In genomic region chr11:69913554-69914371, GRCm38 (mm10) we compare ENCODE assay signal across 8 mouse cellular contexts. TPM values are rescaled to one million over a fixed set of nuclear protein-coding genes. Genes with fewer than 3 reads are reported as not detected.
DNase-seq lines count a peak whose midpoint lies in the region; ATAC-seq and TF ChIP-seq lines count a peak whose summit lies in the region.

TSS of gene Gps2 (plus strand) at chr11:69913888.

- peak; percentile 87 for ATAC-seq in forebrain, embryonic 12.5 days (ENCODE audit: low FRiP score)
- ATAC-seq in heart, embryonic 16.5 days (replicated peaks; ENCODE audit: extremely low read depth, insufficient read depth, low FRiP score), result peak; percentile 88
- peak; percentile 75 for ATAC-seq in liver, embryonic 14.5 days (ENCODE audit: insufficient read depth)
- peak; percentile 90 for ATAC-seq in neural tube, embryonic 11.5 days (ENCODE audit: insufficient read depth, low FRiP score, low TSS enrichment)
- peak; percentile 90 for ATAC-seq in stomach, embryonic 16.5 days (ENCODE audit: insufficient read depth, low FRiP score)

- H3K4me1 ChIP-seq in ES-Bruce4 (ENCODE audit: control insufficient read depth, insufficient read depth, low read length), result no peaks in the 10 kb centered on the region
- H3K4me1 ChIP-seq in forebrain, embryonic 12.5 days, result peaks cover 34% of the 10 kb centered on the region
- peaks cover 32% of the 10 kb centered on the region for H3K4me1 ChIP-seq in heart, embryonic 16.5 days (ENCODE audit: control insufficient read depth, insufficient read depth, low read length)
- peaks cover 30 to 44% of the 10 kb centered on the region in 2 experiments for H3K4me1 ChIP-seq in liver, embryonic 14.5 days (replicated peaks; ENCODE audit: control insufficient read depth in 2 of 2, insufficient read depth in 2 of 2, low read length in 1 of 2)
- peaks cover 20% of the 10 kb centered on the region for H3K4me1 ChIP-seq in neural tube, embryonic 11.5 days (ENCODE audit: control insufficient read depth, insufficient read depth, low read length)
- H3K4me1 ChIP-seq in stomach, embryonic 16.5 days (ENCODE audit: control insufficient read depth, insufficient read depth, low read length), result peaks cover 28% of the 10 kb centered on the region

- WGBS in forebrain, embryonic 12.5 days, result 1% methylated on average over 61 of the region's 61 CpGs
- WGBS in heart, embryonic 16.5 days, result 2% methylated on average over 61 of the region's 61 CpGs
- WGBS in liver, embryonic 14.5 days (ENCODE audit: insufficient replicate concordance), result 1% methylated on average over 61 of the region's 61 CpGs
- 2% methylated on average over 61 of the region's 61 CpGs for WGBS in neural tube, embryonic 11.5 days
- WGBS in stomach, embryonic 16.5 days, result 2% methylated on average over 61 of the region's 61 CpGs

- H3K4me3 ChIP-seq in ES-Bruce4 (ENCODE audit: low read depth, low read length), result peak within 1 kb of the TSS; percentile 83
- H3K4me3 ChIP-seq in forebrain, embryonic 12.5 days (replicated peaks), result peak within 1 kb of the TSS; percentile 89
- peak within 1 kb of the TSS; percentile 97 for H3K4me3 ChIP-seq in heart, embryonic 16.5 days (ENCODE audit: low read length)
- peak within 1 kb of the TSS; percentile 82 to 90 for H3K4me3 ChIP-seq in liver, embryonic 14.5 days (ENCODE audit: insufficient read depth in 1 of 2, low read depth in 2 of 2, low read length in 2 of 2)
- H3K4me3 ChIP-seq in neural tube, embryonic 11.5 days (ENCODE audit: low read depth, low read length), result peak within 1 kb of the TSS; percentile 85
- peak within 1 kb of the TSS; percentile 95 for H3K4me3 ChIP-seq in stomach, embryonic 16.5 days (replicated peaks; ENCODE audit: low read length)

- no peak for TF ChIP-seq POLR2A in ES-Bruce4 (IDR thresholded peaks at IDR 0.05; ENCODE audit: insufficient read depth, low read length)

- no peaks in the 10 kb centered on the region for H3K9me3 ChIP-seq in ES-Bruce4 (replicated peaks; ENCODE audit: control insufficient read depth, insufficient read depth, low read length, poor library complexity, severe bottlenecking)
- no peaks in the 10 kb centered on the region for H3K9me3 ChIP-seq in forebrain, embryonic 12.5 days
- no peaks in the 10 kb centered on the region for H3K9me3 ChIP-seq in heart, embryonic 16.5 days (replicated peaks; ENCODE audit: control insufficient read depth, low read length)
- no peaks in the 10 kb centered on the region for H3K9me3 ChIP-seq in liver, embryonic 14.5 days (ENCODE audit: control insufficient read depth, low read length)
- no peaks in the 10 kb centered on the region for H3K9me3 ChIP-seq in neural tube, embryonic 11.5 days (ENCODE audit: control insufficient read depth, low read length)
- no peaks in the 10 kb centered on the region for H3K9me3 ChIP-seq in stomach, embryonic 16.5 days (replicated peaks; ENCODE audit: control insufficient read depth, low read length)

- H3K36me3 ChIP-seq in ES-Bruce4 (ENCODE audit: control insufficient read depth, insufficient read depth, low read length, poor library complexity, severe bottlenecking), result peaks cover 38% of the 10 kb centered on the region
- H3K36me3 ChIP-seq in forebrain, embryonic 12.5 days (replicated peaks), result peaks cover 89% of the 10 kb centered on the region
- H3K36me3 ChIP-seq in heart, embryonic 16.5 days (ENCODE audit: control insufficient read depth, insufficient read depth), result peaks cover 68% of the 10 kb centered on the region
- peaks cover 72% of the 10 kb centered on the region for H3K36me3 ChIP-seq in liver, embryonic 14.5 days (replicated peaks; ENCODE audit: control insufficient read depth, insufficient read depth, low read depth)
- peaks cover 38% of the 10 kb centered on the region for H3K36me3 ChIP-seq in neural tube, embryonic 11.5 days (ENCODE audit: control insufficient read depth, insufficient read depth, low read length)
- H3K36me3 ChIP-seq in stomach, embryonic 16.5 days (ENCODE audit: control insufficient read depth, insufficient read depth, low read length), result peaks cover 35% of the 10 kb centered on the region

- DNase-seq in c-Kit-positive CD71-positive TER-119-positive erythroid progenitor cells, embryonic 14.5 days (ENCODE audit: low spot score), result peak; percentile 92
- peak; percentile 94 for DNase-seq in kidney, postnatal 36 days
- DNase-seq in liver, embryonic 14.5 days (ENCODE audit: low read depth in 3 of 3, low spot score in 3 of 3), result peak; percentile 90 to 92 (median 92)
- DNase-seq in neural tube, embryonic 11.5 days (ENCODE audit: low spot score), result peak; percentile 94

- H3K27me3 ChIP-seq in ES-Bruce4 (ENCODE audit: control insufficient read depth, insufficient read depth, low read length, poor library complexity, severe bottlenecking), result no peaks in the 10 kb centered on the region
- H3K27me3 ChIP-seq in forebrain, embryonic 12.5 days, result no peaks in the 10 kb centered on the region
- H3K27me3 ChIP-seq in heart, embryonic 16.5 days (ENCODE audit: control insufficient read depth, insufficient read depth, low read length), result no peaks in the 10 kb centered on the region
- no peaks in the 10 kb centered on the region for H3K27me3 ChIP-seq in liver, embryonic 14.5 days (ENCODE audit: control insufficient read depth, insufficient read depth, low read length)
- H3K27me3 ChIP-seq in neural tube, embryonic 11.5 days (ENCODE audit: control insufficient read depth, insufficient read depth, low read length), result no peaks in the 10 kb centered on the region
- no peaks in the 10 kb centered on the region for H3K27me3 ChIP-seq in stomach, embryonic 16.5 days (ENCODE audit: control insufficient read depth, insufficient read depth, low read length)

- no peak for TF ChIP-seq CTCF in ES-Bruce4 (IDR thresholded peaks at IDR 0.05; ENCODE audit: low read depth, low read length)
- TF ChIP-seq CTCF in liver, embryonic 14.5 days (IDR thresholded peaks at IDR 0.05; ENCODE audit: low read depth), result no peak; the same call in 1 of the 2 replicates

- peak within 1 kb of the TSS; percentile 100 for H3K4me2 ChIP-seq in forebrain, embryonic 12.5 days
- H3K4me2 ChIP-seq in heart, embryonic 16.5 days (ENCODE audit: low read depth, low read length), result peak within 1 kb of the TSS; percentile 99
- H3K4me2 ChIP-seq in liver, embryonic 14.5 days (ENCODE audit: low read depth), result peak within 1 kb of the TSS; percentile 100
- H3K4me2 ChIP-seq in neural tube, embryonic 11.5 days (ENCODE audit: low read depth), result peak within 1 kb of the TSS; percentile 99
- H3K4me2 ChIP-seq in stomach, embryonic 16.5 days (ENCODE audit: low read depth, low read length), result peak within 1 kb of the TSS; percentile 93

- no peak for TF ChIP-seq EP300 in ES-Bruce4 (IDR thresholded peaks at IDR 0.05; ENCODE audit: insufficient read depth, low read depth, low read length)
- TF ChIP-seq EP300 in liver, embryonic 14.5 days (IDR thresholded peaks at IDR 0.05; ENCODE audit: low read depth), result peak; percentile 49; the same call in 1 of the 2 replicates

- H3K27ac ChIP-seq in ES-Bruce4 (ENCODE audit: insufficient read depth, low read length), result no peak within 1 kb of the TSS; the same call in 1 of the 2 replicates
- H3K27ac ChIP-seq in forebrain, embryonic 12.5 days, result peak within 1 kb of the TSS; percentile 90
- H3K27ac ChIP-seq in heart, embryonic 16.5 days (ENCODE audit: low read length), result peak within 1 kb of the TSS; percentile 91
- H3K27ac ChIP-seq in liver, embryonic 14.5 days, result peak within 1 kb of the TSS; percentile 95
- peak within 1 kb of the TSS; percentile 79 for H3K27ac ChIP-seq in neural tube, embryonic 11.5 days (ENCODE audit: low read depth, low read length)
- H3K27ac ChIP-seq in stomach, embryonic 16.5 days (ENCODE audit: low read length), result peak within 1 kb of the TSS; percentile 88

- peak within 1 kb of the TSS; percentile 71 for H3K9ac ChIP-seq in ES-Bruce4 (ENCODE audit: low read depth, poor library complexity, severe bottlenecking)
- H3K9ac ChIP-seq in forebrain, embryonic 12.5 days, result peak within 1 kb of the TSS; percentile 90
- peak within 1 kb of the TSS; percentile 94 for H3K9ac ChIP-seq in heart, embryonic 16.5 days (ENCODE audit: low read length)
- H3K9ac ChIP-seq in liver, embryonic 14.5 days (replicated peaks), result peak within 1 kb of the TSS; percentile 92
- H3K9ac ChIP-seq in neural tube, embryonic 11.5 days (ENCODE audit: low read length), result peak within 1 kb of the TSS; percentile 85
- peak within 1 kb of the TSS; percentile 95 for H3K9ac ChIP-seq in stomach, embryonic 16.5 days (ENCODE audit: low read length)

RNA-seq across cellular contexts. Expression of gene Gps2, which starts in this region (rescaled TPM):
- polyA plus RNA-seq in ES-Bruce4 (2011; ENCODE audit: insufficient read depth, insufficient read length, low read depth, missing spikeins), result 23.9 and 24.4 TPM in 2 replicates
- polyA plus RNA-seq in forebrain, embryonic 12.5 days (2016; fragmentation: Nextera tagmentation; extraction: Ambion mirVana), result 95.8 and 99.1 TPM in 2 replicates
- 50.1 and 51.2 TPM in 2 replicates for polyA plus RNA-seq in heart, embryonic 16.5 days (2015; fragmentation: Nextera tagmentation; extraction: Ambion mirVana)
- polyA plus RNA-seq in liver, embryonic 14.5 days (2012; rRNA removed), result 79.5 and 93.1 TPM in 2 replicates
- 82.7 and 91.2 TPM in 2 replicates for polyA plus RNA-seq in liver, embryonic 14.5 days (2014; fragmentation: Nextera tagmentation; extraction: Ambion mirVana)
- 84.0 and 93.7 TPM in 2 replicates for polyA plus RNA-seq in neural tube, embryonic 11.5 days (2014; fragmentation: Nextera tagmentation; extraction: Ambion mirVana)
- 61.6 and 63.4 TPM in 2 replicates for polyA plus RNA-seq in stomach, embryonic 16.5 days (2015; fragmentation: Nextera tagmentation; extraction: Ambion mirVana)
